Mouse (Mus musculus) olfactory bulb, adult 2 months (tissue): ENCODE results near the gene Fbxo11. TPM values are rescaled to one million over a fixed set of nuclear protein-coding genes. Genes with fewer than 3 reads are reported as not detected.
A peak's percentile ranks its signal among the peaks of the same experiment; 100 is the strongest.
"Not testable (repeated sequence)": the region's sequence is repeated elsewhere in the genome, so short reads cannot be mapped to it uniquely, and the experiment has no call there.

Experiments
- H3K27ac ChIP-seq: fragments of 200-500 bp; 2 replicates; pipeline ENCODE4 v1.5.1; 2012; ENCODE audit warnings: low read depth, low read length; ENCODE audit not compliant: insufficient read depth
- H3K4me1 ChIP-seq: fragments of 200-500 bp; 2 replicates; pipeline ENCODE4 v1.6.1; 2012; ENCODE audit warnings: low read length; ENCODE audit not compliant: control insufficient read depth, insufficient read depth
- H3K4me3 ChIP-seq: fragments of 200-500 bp; 2 replicates; pipeline ENCODE4 v1.5.1; 2012; ENCODE audit warnings: mild to moderate bottlenecking, low read depth, low read length, moderate library complexity; ENCODE audit not compliant: insufficient read depth
- CTCF ChIP-seq: fragments of 200-500 bp; IDR thresholded peaks from 2 replicates; pipeline ENCODE4 v1.5.1; 2012; ENCODE audit warnings: low read depth, mild to moderate bottlenecking, low read length, moderate library complexity; ENCODE audit not compliant: insufficient read depth
- POLR2A ChIP-seq: fragments of 200-500 bp; IDR thresholded peaks from 2 replicates; pipeline ENCODE4 v1.6.1; 2012; ENCODE audit warnings: mild to moderate bottlenecking, low read depth, low read length, moderate library complexity; ENCODE audit not compliant: insufficient read depth
- WGBS: fragments of 180-500 bp; shearing (Covaris S2); methylation state at CpG from one replicate; pipeline ENCODE4 v1.1.7; 2018; 5-methylcytosine and 5-hydroxymethylcytosine counted together
- polyA plus RNA-seq: library from polyadenylated mRNA; stranded (reverse); fragments of >200 nt; gene quantifications from 2 replicates; pipeline ENCODE4 v1.2.4, GENCODE M21; 2012; ENCODE audit warnings: low replicate concordance; ENCODE audit not compliant: missing spikeins, insufficient read depth, insufficient read length

Gene Fbxo11
- polyA plus RNA-seq, 1 experiment: 140 TPM

GRCm38 (mm10) chr17:87987507-87987906, 77.6 kb downstream of the Fbxo11 start:
- 0 out of 2 replicates have a peak, but pooled peaks cover 3% of the 10 kb centered on the region for H3K4me1 ChIP-seq
- H3K27ac ChIP-seq: 0 out of 2 replicates have a peak overlapping the region, but pooled peaks have one; percentile 0
- H3K4me3 ChIP-seq: no peak overlapping the region
- TF ChIP-seq CTCF (no peak), POLR2A (no peak)
- WGBS: 27% methylated on average over 6 of the region's 6 CpGs

GRCm38 (mm10) chr17:87985916-87986315, 79.2 kb downstream of the Fbxo11 start:
- TF ChIP-seq CTCF: no peak
- no peak for TF ChIP-seq POLR2A
- no peak overlapping the region for H3K4me3 ChIP-seq
- WGBS: 51% methylated on average over 8 of the region's 8 CpGs
- 0 out of 2 replicates have a peak, but pooled peaks cover 3% of the 10 kb centered on the region for H3K4me1 ChIP-seq
- no peak overlapping the region for H3K27ac ChIP-seq

- Histone ChIP-seq H3K27ac (no peak overlapping the region), H3K4me1 (0 out of 2 replicates have a peak, but pooled peaks cover 3% of the 10 kb centered on the region), H3K4me3 (no peak overlapping the region)
- no peak for TF ChIP-seq POLR2A
- no peak for TF ChIP-seq CTCF
- 87% methylated on average over 20 of the region's 20 CpGs for WGBS
These were observed 80.5 kb downstream of the Fbxo11 start for GRCm38 (mm10) chr17:87984440-87985214.

GRCm38 (mm10) chr17:87983313-87983712, 81.8 kb downstream of the Fbxo11 start:
- H3K4me1 ChIP-seq: 0 out of 2 replicates have a peak, but pooled peaks cover 3% of the 10 kb centered on the region
- no peak overlapping the region for H3K27ac ChIP-seq
- 65% methylated on average over 4 of the region's 4 CpGs for WGBS
- no peak overlapping the region for H3K4me3 ChIP-seq
- TF ChIP-seq CTCF (no peak), POLR2A (no peak)

- WGBS: 79% methylated on average over 3 of the region's 3 CpGs
- Histone ChIP-seq H3K4me3 (no peak overlapping the region), H3K4me1 (no peaks in the 10 kb centered on the region), H3K27ac (no peak overlapping the region)
- TF ChIP-seq CTCF: no peak
- TF ChIP-seq POLR2A: no peak
These were observed 83.0 kb downstream of the Fbxo11 start for GRCm38 (mm10) chr17:87982112-87982511.

- H3K4me3 ChIP-seq, H3K4me1 ChIP-seq, H3K27ac ChIP-seq: not testable (repeated sequence)
- WGBS: 64% methylated on average over 1 of the region's 1 CpGs
These were observed 85.4 kb downstream of the Fbxo11 start for GRCm38 (mm10) chr17:87979696-87980095.

- H3K4me1 ChIP-seq, H3K27ac ChIP-seq, H3K4me3 ChIP-seq: not testable (repeated sequence)
- WGBS: 91% methylated on average over 4 of the region's 4 CpGs
These were observed 88.2 kb downstream of the Fbxo11 start for GRCm38 (mm10) chr17:87976927-87977326.

- WGBS: 72% methylated on average over 9 of the region's 9 CpGs
- no peak for TF ChIP-seq POLR2A
- no peak for TF ChIP-seq CTCF
- Histone ChIP-seq H3K27ac (no peak overlapping the region), H3K4me3 (no peak overlapping the region), H3K4me1 (no peaks in the 10 kb centered on the region)
These were observed 88.8 kb downstream of the Fbxo11 start for GRCm38 (mm10) chr17:87976154-87976806.

GRCm38 (mm10) chr17:87975229-87975853, 89.8 kb downstream of the Fbxo11 start:
- WGBS: under 1% methylated on average over 67 of the region's 68 CpGs
- TF ChIP-seq CTCF (no peak), POLR2A (no peak)
- peak overlapping the region; percentile 14; the same call in 1 of the 2 replicates for H3K27ac ChIP-seq
- H3K4me3 ChIP-seq: peak overlapping the region; percentile 91
- no peaks in the 10 kb centered on the region for H3K4me1 ChIP-seq
